In the genomic region with DNA sequence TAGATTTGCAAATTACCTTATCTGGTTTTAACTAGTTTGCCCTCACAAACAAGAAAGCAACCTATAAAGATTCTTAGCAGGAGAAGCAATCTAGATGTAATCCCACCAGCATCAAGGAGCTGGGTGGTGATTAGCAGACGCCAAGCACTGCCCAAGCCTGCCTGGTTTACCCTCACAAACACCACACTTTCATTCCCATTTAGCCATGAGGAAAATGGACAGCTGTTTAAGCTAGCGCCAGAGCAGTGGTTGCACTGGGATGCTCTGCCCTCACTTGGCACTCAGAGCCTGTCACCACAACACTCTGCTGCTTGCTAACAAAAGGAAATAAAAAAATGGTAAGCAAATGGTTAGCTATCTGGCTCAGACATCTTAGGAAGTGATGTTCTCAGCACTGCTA, we compare ENCODE assay signal across 19 mouse cellular contexts.
"Had no signal": no experiment of that assay in that cellular context is flagged by ENCODE, and none has a peak within 500 bp of the region (broad histone marks: within the 10 kb centered on the region; RNA-seq: fewer than 3 reads in every experiment).

No protein-coding gene starts in this region.

- H3K4me2 ChIP-seq: lung, embryonic 14.5 days; midbrain, embryonic 11.5 days; midbrain, embryonic 13.5 days; midbrain, embryonic 15.5 days; neural tube, embryonic 13.5 days; neural tube, embryonic 15.5 days had no signal

- H3K36me3 ChIP-seq: midbrain, embryonic 13.5 days; midbrain, embryonic 15.5 days; neural tube, embryonic 13.5 days; neural tube, embryonic 15.5 days had no signal

- H3K4me1 ChIP-seq: midbrain, embryonic 13.5 days; midbrain, embryonic 15.5 days; neural tube, embryonic 13.5 days; neural tube, embryonic 15.5 days had no signal

- H3K27me3 ChIP-seq: midbrain, embryonic 13.5 days; midbrain, embryonic 15.5 days; neural tube, embryonic 13.5 days; neural tube, embryonic 15.5 days had no signal

- H3K27ac ChIP-seq: macrophage; midbrain, embryonic 13.5 days; midbrain, embryonic 15.5 days; neural tube, embryonic 13.5 days; neural tube, embryonic 15.5 days had no signal

- H3K4me3 ChIP-seq: megakaryocyte, embryonic 14.5 days; midbrain, embryonic 13.5 days; midbrain, embryonic 15.5 days; neural tube, embryonic 13.5 days; neural tube, embryonic 15.5 days had no signal

- DNase-seq: lung, adult 18-20 months; lung, embryonic 14.5 days; lung, postnatal 10 days; lung, postnatal 36 days; retina, postnatal 1 day; right cerebral cortex, adult 18-20 months; right cerebral cortex, postnatal 25 days; right cerebral cortex, postnatal 4 days; spleen, adult 18-20 months; thymus, adult 18-20 months; thymus, postnatal 14 days; thymus, postnatal 36 days had no signal
